Mouse (Mus musculus): ENCODE results near the gene Grik2.
"Not testable (repeated sequence)": the region's sequence is repeated elsewhere in the genome, so short reads cannot be mapped to it uniquely, and the experiment has no call there.

Grik2 gene

DNA sequence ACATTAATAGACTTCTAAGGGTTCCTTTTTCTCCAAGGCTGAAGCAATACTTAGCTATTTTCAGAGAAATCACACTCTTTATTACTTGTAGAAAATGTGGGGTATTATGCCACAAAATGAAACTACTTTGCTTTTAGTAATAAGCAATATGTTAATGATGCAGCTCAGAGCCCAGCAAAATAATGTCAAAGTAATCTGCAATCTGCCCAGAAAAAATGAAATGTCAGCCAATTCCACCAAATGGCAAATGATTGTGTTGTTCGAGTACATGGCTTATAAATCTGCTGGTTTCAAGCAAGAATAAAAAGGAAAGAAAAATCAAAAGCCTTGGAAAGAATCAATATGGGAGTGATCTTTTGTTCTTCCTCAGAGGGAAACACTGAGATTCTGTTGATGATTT lies 136.2 kb downstream of the Grik2 start:
- no peak for DNase-seq (ENCODE audit: low spot score in 2 of 2)

GRCm38 (mm10) chr10:49647116-49647515 lies 141.4 kb downstream of the Grik2 start:
- no peak for DNase-seq (ENCODE audit: low spot score in 2 of 2)

DNA sequence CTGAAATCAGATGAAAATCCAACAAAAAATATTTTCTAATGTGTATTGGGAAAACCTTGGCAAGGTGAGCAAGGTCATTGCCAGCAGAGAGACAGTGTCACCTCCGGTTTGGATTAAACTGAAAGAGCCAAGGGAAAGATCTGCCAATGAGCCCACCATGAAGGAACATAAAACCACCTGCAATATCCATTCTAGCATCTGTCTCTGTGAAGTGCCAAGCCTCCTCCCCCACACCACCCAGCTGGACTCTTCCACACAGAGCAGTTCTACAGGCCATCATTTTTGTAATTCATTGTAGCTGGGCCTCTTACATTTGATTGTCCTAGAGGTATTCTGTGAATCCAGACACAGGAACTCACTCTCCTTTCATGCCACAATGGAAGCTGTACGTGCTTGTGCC lies 148.7 kb downstream of the Grik2 start:
- no peak for DNase-seq (ENCODE audit: low spot score in 2 of 2)

DNA sequence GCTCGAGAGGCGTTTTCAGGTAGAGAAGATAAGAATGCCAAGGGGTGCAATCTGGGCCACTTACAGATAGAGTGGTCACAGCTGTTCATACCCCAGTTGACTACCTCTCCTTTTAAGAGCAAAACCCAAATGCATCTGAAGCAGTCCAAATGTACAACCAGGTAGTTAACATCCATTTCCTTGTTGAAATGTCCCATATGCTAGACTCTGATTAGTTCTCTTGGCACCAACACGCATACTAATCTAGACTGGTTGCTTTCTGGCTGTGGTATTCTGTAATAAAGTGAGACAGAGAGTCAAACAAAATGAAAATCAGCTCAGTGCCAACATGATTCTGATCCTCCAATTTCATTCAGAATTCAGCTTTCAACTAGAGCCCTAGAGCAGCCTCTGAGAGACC lies 164.6 kb downstream of the Grik2 start:
- DNase-seq (ENCODE audit: low spot score in 2 of 2) = no peak

DNA sequence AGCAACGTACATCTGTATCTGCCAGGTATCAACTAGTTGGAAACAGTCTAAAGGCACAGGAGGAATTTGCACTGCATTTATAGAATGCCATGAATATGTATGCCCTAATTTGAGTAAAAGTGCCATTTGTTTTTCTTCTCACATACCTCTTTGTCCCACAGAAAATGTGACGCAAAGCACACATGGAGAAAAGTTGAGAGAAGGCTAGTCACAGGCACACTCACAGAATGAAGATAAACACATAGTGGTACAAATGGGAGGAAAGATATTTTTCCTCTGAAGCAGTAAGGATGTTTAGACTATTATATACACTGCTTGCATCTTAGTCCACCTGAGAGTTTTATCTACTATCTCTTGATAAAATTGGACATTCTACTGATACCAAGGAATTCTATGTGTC lies 190.9 kb downstream of the Grik2 start:
- no peak for DNase-seq (ENCODE audit: low spot score in 2 of 2)

GRCm38 (mm10) chr10:49573514-49573913 lies 215.1 kb downstream of the Grik2 start:
- no peak for DNase-seq (ENCODE audit: low spot score in 2 of 2)

DNA sequence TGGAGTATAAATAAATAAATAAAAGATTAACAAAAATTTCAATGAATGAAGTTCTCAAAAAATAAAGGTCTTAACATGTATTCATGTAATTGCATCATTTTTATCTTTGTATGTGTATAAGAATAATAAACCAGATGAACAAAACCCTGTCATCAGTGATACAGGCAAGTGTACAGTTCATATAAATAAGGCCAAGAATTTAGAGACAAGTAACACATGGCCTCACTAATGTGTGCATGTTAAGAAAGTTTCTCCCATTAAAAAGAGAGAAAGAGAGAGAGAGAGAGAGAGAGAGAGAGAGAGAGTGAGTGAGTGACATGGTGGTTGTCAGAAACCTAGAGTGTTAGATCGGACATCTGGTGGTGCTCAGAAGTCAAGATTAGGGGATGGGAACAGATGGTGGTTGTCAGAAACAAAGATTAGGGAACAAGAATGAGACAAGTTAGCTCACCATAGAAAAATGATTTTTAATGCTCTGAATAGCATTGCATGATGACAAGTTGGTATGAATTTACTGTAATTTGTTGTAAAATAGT lies 228.6 kb downstream of the Grik2 start:
- no peak for DNase-seq (ENCODE audit: low spot score in 2 of 2)

GRCm38 (mm10) chr10:49542249-49542648 lies 246.3 kb downstream of the Grik2 start:
- no peak for DNase-seq (ENCODE audit: low spot score in 2 of 2)

- no peak for DNase-seq (ENCODE audit: low spot score in 2 of 2)
Observed at GRCm38 (mm10) chr10:49519752-49520151, 268.8 kb downstream of the Grik2 start.

GRCm38 (mm10) chr10:49500628-49501027 lies 287.9 kb downstream of the Grik2 start:
- no peak for DNase-seq (ENCODE audit: low spot score in 2 of 2)

DNA sequence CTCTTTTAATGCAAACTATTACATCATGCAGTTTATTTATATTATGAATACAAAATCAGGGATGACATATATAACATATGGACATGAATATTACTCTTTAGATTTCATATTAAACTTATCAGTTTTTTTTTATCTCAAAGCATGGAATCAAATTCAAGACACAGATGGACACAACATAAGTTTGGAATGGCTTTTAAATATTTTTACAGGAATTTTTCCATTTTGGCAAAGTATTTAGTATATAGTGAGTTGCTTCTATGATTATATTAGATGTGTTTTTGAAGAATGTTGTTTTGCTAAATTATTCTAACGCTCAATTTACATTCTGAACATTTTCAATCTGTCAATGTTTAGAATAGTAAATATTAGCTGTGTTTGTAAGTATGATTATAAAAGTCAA lies 291.3 kb downstream of the Grik2 start:
- no peak for DNase-seq (ENCODE audit: low spot score in 2 of 2)

- no peak for DNase-seq (ENCODE audit: low spot score in 2 of 2)
Observed at GRCm38 (mm10) chr10:49481439-49481838, 307.1 kb downstream of the Grik2 start.

DNA sequence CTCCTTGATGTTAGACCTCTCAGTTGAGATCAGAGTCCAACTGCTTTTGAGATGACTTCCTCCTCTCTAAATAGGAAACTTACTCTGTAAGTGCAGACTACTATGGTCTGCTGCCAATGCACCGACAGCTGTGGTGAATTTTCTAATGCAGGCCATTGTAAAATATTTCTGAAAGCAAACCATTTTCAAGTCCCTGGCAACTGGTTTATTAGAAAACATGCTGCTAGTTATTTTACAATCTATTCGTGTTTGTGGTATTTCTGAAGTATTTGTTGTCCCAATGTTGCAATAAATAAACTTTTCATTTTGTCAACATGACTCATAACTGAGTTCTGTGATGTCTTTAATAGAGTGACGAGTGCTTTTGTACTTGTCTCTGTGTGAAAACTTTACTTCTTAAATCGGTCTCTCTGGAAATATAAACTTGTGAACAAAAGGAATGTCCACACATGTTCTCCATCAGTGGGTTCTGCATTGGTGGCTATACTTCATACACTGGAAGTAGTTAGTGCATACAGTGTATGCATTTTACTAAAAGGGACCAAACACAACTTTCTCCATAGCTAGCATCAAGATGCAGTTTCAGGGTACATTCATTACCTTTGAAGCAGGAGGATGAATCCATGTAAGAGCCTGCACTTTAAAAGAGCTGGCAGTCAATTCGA lies 308.3 kb downstream of the Grik2 start:
- DNase-seq (ENCODE audit: low spot score in 2 of 2) = no peak

DNA sequence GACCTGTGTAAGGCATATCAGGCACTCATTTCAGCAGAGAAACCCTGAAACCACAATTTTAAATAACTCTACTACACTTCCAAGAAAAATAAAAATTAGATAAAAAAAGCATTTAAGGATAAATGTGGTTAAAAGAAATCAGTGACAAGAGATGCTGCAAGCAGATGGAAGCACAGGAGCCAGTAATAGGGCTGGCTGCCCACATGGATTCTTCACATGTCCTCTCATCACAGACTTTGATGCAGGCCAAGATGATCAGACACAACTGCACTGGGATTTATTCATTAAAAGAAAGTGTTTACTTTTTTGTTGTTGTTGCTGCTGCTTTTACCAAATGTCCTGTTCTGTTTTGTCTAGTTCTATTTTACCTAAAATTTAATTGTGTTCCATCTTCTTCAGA lies 315.0 kb downstream of the Grik2 start:
- DNase-seq (ENCODE audit: low spot score in 2 of 2) = no peak

GRCm38 (mm10) chr10:49456791-49457190 lies 331.8 kb downstream of the Grik2 start:
- no peak for DNase-seq (ENCODE audit: low spot score in 2 of 2)

DNA sequence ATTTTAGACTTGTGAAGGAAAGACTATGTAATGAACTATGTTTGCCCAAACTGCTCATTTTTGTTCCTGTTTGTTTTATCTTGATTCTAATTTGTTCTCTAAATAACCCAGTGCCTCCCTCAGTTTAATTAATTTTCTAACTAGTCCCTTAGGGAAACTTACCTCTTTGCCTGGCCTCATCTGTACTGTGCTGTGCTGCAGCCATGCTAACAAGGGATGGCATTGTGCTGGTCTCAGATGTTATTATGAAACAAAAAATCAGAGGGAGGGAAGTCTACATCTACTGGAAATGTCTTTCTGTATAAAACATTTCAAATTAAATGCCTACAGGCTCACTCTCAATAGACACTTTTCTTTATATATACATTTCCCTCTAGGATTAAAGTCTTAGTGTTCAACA lies 335.0 kb downstream of the Grik2 start:
- DNase-seq (ENCODE audit: low spot score in 2 of 2) = no peak

GRCm38 (mm10) chr10:49441369-49441768 lies 347.2 kb downstream of the Grik2 start:
- no peak for DNase-seq (ENCODE audit: low spot score in 2 of 2)

DNA sequence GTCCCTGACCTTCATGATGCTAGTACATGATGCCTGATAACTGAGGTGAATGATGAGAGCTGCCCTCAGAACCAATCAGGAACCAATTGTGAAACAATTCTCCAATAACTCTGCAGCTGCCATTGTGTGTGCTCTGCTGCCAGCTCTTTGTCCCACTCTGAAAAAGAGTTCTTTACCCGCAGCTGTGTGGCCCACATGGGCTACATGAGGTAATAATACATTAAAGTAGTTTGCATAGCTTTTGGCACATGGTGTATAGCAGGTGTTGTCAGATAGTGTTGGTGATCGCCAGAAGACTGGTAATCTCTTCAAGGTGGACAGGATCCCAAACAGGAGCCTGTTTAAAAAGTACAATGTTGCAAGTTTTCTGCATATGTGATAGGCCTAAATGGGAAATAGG lies 351.5 kb downstream of the Grik2 start:
- DNase-seq (ENCODE audit: low spot score in 2 of 2) = no peak

DNA sequence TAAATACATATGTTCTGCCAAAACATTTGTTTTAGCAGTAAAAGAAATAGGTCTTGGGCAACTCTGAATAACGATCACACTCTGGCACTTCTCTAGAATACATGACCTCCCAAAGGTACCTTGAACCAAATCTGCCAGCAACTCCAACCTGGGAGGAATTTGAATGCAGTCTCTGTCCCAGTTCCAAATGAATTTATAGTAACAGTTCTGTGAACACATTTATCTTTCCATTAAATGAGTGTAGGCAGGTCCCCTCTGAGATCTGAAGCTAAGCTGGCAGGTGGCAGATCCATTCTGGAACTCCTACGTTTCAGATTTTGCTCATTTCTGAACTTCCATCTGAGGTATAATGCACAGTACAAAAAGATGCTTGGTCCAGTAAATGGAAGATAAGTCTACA lies 352.3 kb downstream of the Grik2 start:
- no peak for DNase-seq (ENCODE audit: low spot score in 2 of 2)

- DNase-seq (ENCODE audit: low spot score in 2 of 2) = no peak
Observed at GRCm38 (mm10) chr10:49432825-49433224, 355.7 kb downstream of the Grik2 start.

GRCm38 (mm10) chr10:49417206-49417605 lies 371.4 kb downstream of the Grik2 start:
- not testable (repeated sequence) for DNase-seq (ENCODE audit: low spot score in 2 of 2)

DNA sequence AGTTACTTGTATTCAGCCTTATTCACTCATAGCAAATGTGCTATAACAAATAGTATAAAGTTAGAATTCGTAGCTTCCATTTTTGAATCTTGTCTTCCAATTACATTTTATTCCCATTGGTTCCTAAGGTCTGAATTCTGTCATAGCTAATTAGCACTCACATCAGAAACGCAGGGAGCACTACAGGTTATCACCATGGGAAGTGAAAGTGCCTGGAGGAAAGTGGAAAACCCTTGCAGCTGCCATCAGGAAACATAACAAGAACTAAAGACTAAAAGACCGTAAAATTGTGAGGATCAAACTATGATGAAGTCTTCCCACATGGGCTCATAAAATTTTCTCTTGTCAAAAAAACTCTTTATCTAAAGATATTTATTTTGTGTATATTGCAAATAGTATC lies 405.6 kb downstream of the Grik2 start:
- no peak for DNase-seq (ENCODE audit: low spot score in 2 of 2)

GRCm38 (mm10) chr10:49381852-49382251 lies 406.7 kb downstream of the Grik2 start:
- DNase-seq (ENCODE audit: low spot score in 2 of 2) = no peak

DNA sequence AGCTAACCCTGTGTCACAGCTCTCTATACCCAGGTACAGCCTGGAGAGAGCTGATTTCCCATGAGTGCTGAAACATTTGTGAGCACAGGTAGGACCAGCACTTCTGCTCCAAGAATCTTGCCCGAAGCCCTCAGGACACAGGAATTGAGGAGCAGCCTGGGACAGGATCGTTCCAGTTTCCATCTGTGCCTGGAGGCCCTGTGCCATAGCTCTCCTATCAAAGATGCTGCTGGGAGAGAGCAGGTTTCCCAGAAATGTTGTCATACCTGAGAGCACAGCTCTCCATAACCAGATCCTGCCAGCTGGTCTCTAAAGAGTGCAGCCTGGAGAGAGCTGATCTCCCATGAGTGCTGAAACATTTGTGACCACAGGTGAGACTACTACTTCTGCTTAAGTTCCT lies 420.0 kb downstream of the Grik2 start:
- DNase-seq (ENCODE audit: low spot score in 2 of 2) = no peak
